Mouse (Mus musculus) ovary, postnatal 10 days (tissue): ENCODE results near the gene Ajap1.
A peak's percentile ranks its signal among the peaks of the same experiment; 100 is the strongest.

ENCODE experiments used
- DNase-seq: peaks from one replicate; pipeline ENCODE4 v3.0.0; 2022; ENCODE audit warnings: low spot score

Gene Ajap1

GRCm38 (mm10) chr4:153357539-153358242 is 124.9 kb downstream of the Ajap1 start:
- peak; percentile 24 for DNase-seq

GRCm38 (mm10) chr4:153356236-153356635 is 126.4 kb downstream of the Ajap1 start:
- DNase-seq = no peak

DNA sequence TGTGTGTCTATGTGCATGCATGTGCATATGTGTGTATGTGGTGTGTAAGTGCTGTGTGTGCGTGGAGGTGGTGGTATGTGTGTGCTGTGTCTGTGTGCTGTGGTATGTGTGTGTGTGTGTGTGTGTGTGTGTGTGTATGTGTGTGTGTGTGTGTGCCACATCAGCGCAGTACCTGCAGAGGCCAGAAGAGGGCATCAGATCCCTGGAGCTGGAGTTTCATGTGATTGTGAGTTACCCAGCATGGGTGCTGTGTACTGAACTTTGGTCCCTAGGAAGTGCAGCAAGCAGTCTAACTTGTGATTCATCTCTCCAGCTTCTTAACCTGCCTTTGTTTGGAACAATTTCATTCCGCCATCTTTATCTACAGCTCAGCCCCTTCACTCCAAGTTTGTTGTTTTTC is 137.6 kb downstream of the Ajap1 start:
- DNase-seq = no peak

- DNase-seq = no peak
Measured at GRCm38 (mm10) chr4:153340887-153341286, 141.7 kb downstream of the Ajap1 start.

- DNase-seq = no peak
Measured at GRCm38 (mm10) chr4:153335301-153335799, 147.3 kb downstream of the Ajap1 start.

DNA sequence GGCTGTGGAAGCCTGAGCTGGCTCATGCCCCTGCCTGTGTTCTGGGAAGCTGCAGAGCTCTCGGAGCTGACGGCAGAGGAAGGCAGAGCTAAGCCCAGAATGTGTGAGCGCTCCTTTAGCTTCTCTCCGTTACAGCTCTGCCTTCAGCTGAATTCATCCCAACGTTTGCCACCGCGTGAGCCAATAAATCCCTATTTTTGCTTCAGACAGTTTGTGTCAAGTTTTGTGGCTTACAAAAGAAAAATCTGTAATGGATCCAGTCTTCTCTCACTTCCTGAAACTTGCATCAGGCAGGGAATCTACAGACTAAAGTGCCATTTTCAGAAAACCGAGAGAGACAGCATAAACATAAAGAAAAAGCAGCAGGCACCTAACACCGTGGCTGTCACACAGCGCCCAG is 154.8 kb downstream of the Ajap1 start:
- DNase-seq = no peak
